Mouse (Mus musculus): Measurements from ENCODE around the gene Zfp874a.
"Not testable (repeated sequence)": the region's sequence is repeated elsewhere in the genome, so short reads cannot be mapped to it uniquely, and the experiment has no call there.

GRCm38 (mm10) chr13:67425699-67426098 lies 25.7 kb downstream of the Zfp874a start:
- not testable (repeated sequence) for TF ChIP-seq POLR2A, CTCF (IDR thresholded peaks at IDR 0.05; ENCODE audit: insufficient read depth, low read depth, low read length)
